Mouse (Mus musculus) MEL (cell line): ENCODE results near the gene Abat.

Experiments used
- CTCF ChIP-seq, 3 experiments: IDR thresholded peaks in 2 of 3; conservative IDR thresholded peaks in 1 of 3; 2 replicates each; pipeline ENCODE4 v1.5.1; 2011 to 2012; ENCODE audit warnings: low read length in 3 of 3, low read depth in 2 of 3, mild to moderate bottlenecking in 2 of 3, improper control_type of control experiment in 1 of 3, inconsistent platforms in 1 of 3, mixed read lengths in 1 of 3, moderate library complexity in 1 of 3; ENCODE audit not compliant: control insufficient read depth in 1 of 3, insufficient read depth in 1 of 3, poor library complexity in 1 of 3, severe bottlenecking in 1 of 3
- E2F4 ChIP-seq: IDR thresholded peaks from 2 replicates; pipeline ENCODE4 v1.6.1; 2011; ENCODE audit warnings: low read depth, low read length, improper control_type of control experiment, borderline replicate concordance
- EP300 ChIP-seq, 2 experiments: IDR thresholded peaks; 2 replicates each; pipeline ENCODE4 v1.6.1; 2011; ENCODE audit warnings: improper control_type of control experiment in 2 of 2, low read length in 2 of 2, low read depth in 1 of 2, mild to moderate bottlenecking in 1 of 2
- ETS1 ChIP-seq: IDR thresholded peaks from 2 replicates; pipeline ENCODE4 v1.6.1; 2012; ENCODE audit warnings: low read depth, mild to moderate bottlenecking, inconsistent platforms, low read length, improper control_type of control experiment, moderate library complexity
- JUND ChIP-seq: IDR thresholded peaks from 2 replicates; pipeline ENCODE4 v1.6.1; 2011; ENCODE audit warnings: low read depth, mild to moderate bottlenecking, improper control_type of control experiment, low read length
- POLR2A ChIP-seq, 2 experiments: IDR thresholded peaks; 2 replicates each; pipeline ENCODE4 v1.6.1; 2011 to 2012; ENCODE audit warnings: low read length in 2 of 2, mild to moderate bottlenecking in 2 of 2, control low read depth in 1 of 2, improper control_type of control experiment in 1 of 2, low read depth in 1 of 2, moderate library complexity in 1 of 2; ENCODE audit not compliant: control insufficient read depth in 1 of 2, insufficient read depth in 1 of 2, poor library complexity in 1 of 2
- RCOR1 ChIP-seq: IDR thresholded peaks from 2 replicates; pipeline ENCODE4 v1.6.1; 2012; ENCODE audit warnings: low read depth, mild to moderate bottlenecking, inconsistent platforms, low read length, improper control_type of control experiment
- SMC3 ChIP-seq: IDR thresholded peaks from 2 replicates; pipeline ENCODE4 v1.6.1; 2011; ENCODE audit warnings: low read depth, low read length, improper control_type of control experiment
- TBP ChIP-seq: IDR thresholded peaks from 2 replicates; pipeline ENCODE4 v1.8.0; 2011; ENCODE audit warnings: low read depth, low read length, improper control_type of control experiment
- TCF12 ChIP-seq: IDR thresholded peaks from 2 replicates; pipeline ENCODE4 v1.6.1; 2014; ENCODE audit warnings: low read depth, mild to moderate bottlenecking, inconsistent platforms, low read length, improper control_type of control experiment, moderate library complexity
- ZMIZ1 ChIP-seq: IDR thresholded peaks from 2 replicates; pipeline ENCODE4 v1.6.1; 2012; ENCODE audit warnings: low read depth, mild to moderate bottlenecking, inconsistent platforms, low read length, improper control_type of control experiment, moderate library complexity
- ZNF384 ChIP-seq: IDR thresholded peaks from 2 replicates; pipeline ENCODE4 v1.6.1; 2012; ENCODE audit warnings: low read depth, mild to moderate bottlenecking, inconsistent platforms, low read length, improper control_type of control experiment

- TF ChIP-seq TBP, result no peak
- no peak for TF ChIP-seq CTCF (IDR thresholded peaks at IDR 0.05 in 2 of 3, conservative IDR thresholded peaks at IDR 0.05 in 1 of 3; ENCODE audit: control insufficient read depth in 1 of 3, insufficient read depth in 1 of 3, low read depth in 2 of 3, low read length in 3 of 3, poor library complexity in 1 of 3, severe bottlenecking in 1 of 3)
- no peak for TF ChIP-seq ZMIZ1
- TF ChIP-seq ETS1, result no peak
- no peak for TF ChIP-seq TCF12
- TF ChIP-seq POLR2A (IDR thresholded peaks at IDR 0.05; ENCODE audit: control insufficient read depth in 1 of 2, insufficient read depth in 1 of 2, low read depth in 1 of 2, low read length in 2 of 2, poor library complexity in 1 of 2), result no peak
- TF ChIP-seq RCOR1, result no peak
- no peak for TF ChIP-seq SMC3
- no peak for TF ChIP-seq JUND
- no peak for TF ChIP-seq EP300 (IDR thresholded peaks at IDR 0.05; ENCODE audit: low read depth in 1 of 2, low read length in 2 of 2)
- TF ChIP-seq E2F4, result no peak
- TF ChIP-seq ZNF384, result no peak
These were observed 154.0 kb downstream of the Abat start for GRCm38 (mm10) chr16:8667261-8667660.
